Mouse (Mus musculus): ENCODE results near the gene Apoc4. TPM values are rescaled to one million over a fixed set of nuclear protein-coding genes. Genes with fewer than 3 reads are reported as not detected.

Apoc4 gene
- polyA plus RNA-seq (2012; rRNA removed) = 0.29 TPM in 1 of 2 replicates, not detected in the other

GRCm38 (mm10) chr7:19681202-19681694, at the start of gene Apoc4, which contains the start of gene Gm44805:
Apoc4 (minus strand) TSS chr7:19681479.
Gm44805 (minus strand) TSS chr7:19681423.
- Histone ChIP-seq H3K27ac (ENCODE audit: insufficient read depth, low read depth, low read length) (no peak within 1 kb of the TSS), H3K4me3 (ENCODE audit: insufficient read depth, low read depth, low read length) (no peak within 1 kb of the TSS)
- WGBS = 65% methylated on average over 8 of the region's 8 CpGs

GRCm38 (mm10) chr7:19726541-19726940, 45.3 kb upstream of the Apoc4 start:
- Histone ChIP-seq H3K4me3 (ENCODE audit: insufficient read depth, low read depth, low read length) (no peak overlapping the region), H3K27me3 (replicated peaks; ENCODE audit: control insufficient read depth, insufficient read depth, low read length) (no peaks in the 10 kb centered on the region), H3K27ac (ENCODE audit: insufficient read depth, low read depth, low read length) (no peak overlapping the region), H3K4me1 (ENCODE audit: control insufficient read depth, insufficient read depth, low read length) (no peaks in the 10 kb centered on the region), H3K36me3 (ENCODE audit: control insufficient read depth, insufficient read depth, low read length) (no peaks in the 10 kb centered on the region)
- DNase-seq = no peak
- 93% methylated on average over 4 of the region's 4 CpGs for WGBS
- TF ChIP-seq CTCF (conservative IDR thresholded peaks at IDR 0.05; ENCODE audit: insufficient read depth, insufficient read length, low read depth, low read length) = no peak
- TF ChIP-seq POLR2A (IDR thresholded peaks at IDR 0.05; ENCODE audit: low read depth, low read length) = no peak

More at GRCm38 (mm10) chr7:19681202-19681694, at the start of gene Apoc4, which contains the start of gene Gm44805:
- Histone ChIP-seq H3K27me3 (replicated peaks; ENCODE audit: control insufficient read depth, insufficient read depth, low read length) (no peaks in the 10 kb centered on the region), H3K36me3 (ENCODE audit: control insufficient read depth, insufficient read depth, low read length) (no peaks in the 10 kb centered on the region), H3K4me1 (ENCODE audit: control insufficient read depth, insufficient read depth, low read length) (no peaks in the 10 kb centered on the region)
- no peak for DNase-seq
- TF ChIP-seq POLR2A (IDR thresholded peaks at IDR 0.05; ENCODE audit: low read depth, low read length) (no peak), CTCF (conservative IDR thresholded peaks at IDR 0.05; ENCODE audit: insufficient read depth, insufficient read length, low read depth, low read length) (no peak)

- Histone ChIP-seq H3K36me3 (ENCODE audit: control insufficient read depth, insufficient read depth, low read length) (no peaks in the 10 kb centered on the region), H3K4me3 (ENCODE audit: insufficient read depth, low read depth, low read length) (no peak overlapping the region), H3K27ac (ENCODE audit: insufficient read depth, low read depth, low read length) (peak overlapping the region; percentile 40; the same call in 1 of the 2 replicates), H3K4me1 (ENCODE audit: control insufficient read depth, insufficient read depth, low read length) (no peaks in the 10 kb centered on the region), H3K27me3 (replicated peaks; ENCODE audit: control insufficient read depth, insufficient read depth, low read length) (no peaks in the 10 kb centered on the region)
- peak; percentile 68 for DNase-seq
- TF ChIP-seq CTCF (conservative IDR thresholded peaks at IDR 0.05; ENCODE audit: insufficient read depth, insufficient read length, low read depth, low read length) = no peak
- no peak for TF ChIP-seq POLR2A (IDR thresholded peaks at IDR 0.05; ENCODE audit: low read depth, low read length)
- WGBS = 72% methylated on average over 12 of the region's 12 CpGs
Observed at GRCm38 (mm10) chr7:19724167-19724566, 42.9 kb upstream of the Apoc4 start.

GRCm38 (mm10) chr7:19722754-19723195, 41.5 kb upstream of the Apoc4 start:
- no peak for TF ChIP-seq CTCF (conservative IDR thresholded peaks at IDR 0.05; ENCODE audit: insufficient read depth, insufficient read length, low read depth, low read length)
- no peak for TF ChIP-seq POLR2A (IDR thresholded peaks at IDR 0.05; ENCODE audit: low read depth, low read length)
- H3K4me1 ChIP-seq (ENCODE audit: control insufficient read depth, insufficient read depth, low read length) = no peaks in the 10 kb centered on the region
- 67% methylated on average over 6 of the region's 6 CpGs for WGBS
- H3K27me3 ChIP-seq (replicated peaks; ENCODE audit: control insufficient read depth, insufficient read depth, low read length) = no peaks in the 10 kb centered on the region
- no peaks in the 10 kb centered on the region for H3K36me3 ChIP-seq (ENCODE audit: control insufficient read depth, insufficient read depth, low read length)
- H3K4me3 ChIP-seq (ENCODE audit: insufficient read depth, low read depth, low read length) = no peak overlapping the region
- DNase-seq = peak; percentile 87
- H3K27ac ChIP-seq (ENCODE audit: insufficient read depth, low read depth, low read length) = peak overlapping the region; percentile 29

GRCm38 (mm10) chr7:19719200-19719599, 37.9 kb upstream of the Apoc4 start:
- H3K27ac ChIP-seq (ENCODE audit: insufficient read depth, low read depth, low read length) = no peak overlapping the region
- 94% methylated on average over 4 of the region's 4 CpGs for WGBS
- TF ChIP-seq POLR2A (IDR thresholded peaks at IDR 0.05; ENCODE audit: low read depth, low read length) = no peak
- TF ChIP-seq CTCF (conservative IDR thresholded peaks at IDR 0.05; ENCODE audit: insufficient read depth, insufficient read length, low read depth, low read length) = no peak
- H3K27me3 ChIP-seq (replicated peaks; ENCODE audit: control insufficient read depth, insufficient read depth, low read length) = no peaks in the 10 kb centered on the region
- H3K4me3 ChIP-seq (ENCODE audit: insufficient read depth, low read depth, low read length) = no peak overlapping the region
- H3K36me3 ChIP-seq (ENCODE audit: control insufficient read depth, insufficient read depth, low read length) = no peaks in the 10 kb centered on the region
- H3K4me1 ChIP-seq (ENCODE audit: control insufficient read depth, insufficient read depth, low read length) = no peaks in the 10 kb centered on the region; the same call in 1 of the 2 replicates
- no peak for DNase-seq

- no peak for DNase-seq
- Histone ChIP-seq H3K4me1 (ENCODE audit: control insufficient read depth, insufficient read depth, low read length) (no peaks in the 10 kb centered on the region; the same call in 1 of the 2 replicates), H3K27ac (ENCODE audit: insufficient read depth, low read depth, low read length) (no peak overlapping the region), H3K4me3 (ENCODE audit: insufficient read depth, low read depth, low read length) (no peak overlapping the region), H3K27me3 (replicated peaks; ENCODE audit: control insufficient read depth, insufficient read depth, low read length) (no peaks in the 10 kb centered on the region), H3K36me3 (ENCODE audit: control insufficient read depth, insufficient read depth, low read length) (no peaks in the 10 kb centered on the region)
- WGBS = 75% methylated on average over 5 of the region's 5 CpGs
- TF ChIP-seq CTCF (conservative IDR thresholded peaks at IDR 0.05; ENCODE audit: insufficient read depth, insufficient read length, low read depth, low read length) (no peak), POLR2A (IDR thresholded peaks at IDR 0.05; ENCODE audit: low read depth, low read length) (no peak)
Observed at GRCm38 (mm10) chr7:19718297-19718952, 37.1 kb upstream of the Apoc4 start.

GRCm38 (mm10) chr7:19717346-19717745, 36.1 kb upstream of the Apoc4 start:
- H3K4me3 ChIP-seq (ENCODE audit: insufficient read depth, low read depth, low read length) = no peak overlapping the region
- 85% methylated on average over 4 of the region's 4 CpGs for WGBS
- TF ChIP-seq POLR2A (IDR thresholded peaks at IDR 0.05; ENCODE audit: low read depth, low read length) = no peak
- TF ChIP-seq CTCF (conservative IDR thresholded peaks at IDR 0.05; ENCODE audit: insufficient read depth, insufficient read length, low read depth, low read length) = no peak
- H3K27me3 ChIP-seq (replicated peaks; ENCODE audit: control insufficient read depth, insufficient read depth, low read length) = no peaks in the 10 kb centered on the region
- H3K27ac ChIP-seq (ENCODE audit: insufficient read depth, low read depth, low read length) = no peak overlapping the region
- H3K36me3 ChIP-seq (ENCODE audit: control insufficient read depth, insufficient read depth, low read length) = no peaks in the 10 kb centered on the region
- H3K4me1 ChIP-seq (ENCODE audit: control insufficient read depth, insufficient read depth, low read length) = no peaks in the 10 kb centered on the region; the same call in 1 of the 2 replicates
- DNase-seq = no peak
